Mouse (Mus musculus) small intestine, adult 2 months (tissue): ENCODE data around the gene Rnf212b.

ENCODE experiments used
- CTCF ChIP-seq: fragments of 200-500 bp; IDR thresholded peaks from 2 replicates; pipeline ENCODE4 v1.5.1; 2012; ENCODE audit warnings: low read depth, mild to moderate bottlenecking, control low read depth, inconsistent platforms, low read length, moderate library complexity, mixed read lengths; ENCODE audit not compliant: insufficient replicate concordance, insufficient read length; ENCODE audit errors: extremely low read depth
- POLR2A ChIP-seq: fragments of 200-500 bp; IDR thresholded peaks from 2 replicates; pipeline ENCODE4 v1.6.1; 2012; ENCODE audit warnings: low read depth, mild to moderate bottlenecking, control low read depth, inconsistent platforms, low read length, moderate library complexity

- TF ChIP-seq POLR2A = no peak
- no peak for TF ChIP-seq CTCF
These were observed 4.3 kb upstream of the Rnf212b start for GRCm38 (mm10) chr14:54809668-54810033.
